Mouse (Mus musculus) cerebellum, adult 2 months (tissue): Measurements from ENCODE around the gene Zfp956.

Source experiments
- CTCF ChIP-seq: fragments of 200-500 bp; IDR thresholded peaks from 2 replicates; pipeline ENCODE4 v1.5.1; 2011; ENCODE audit warnings: low read depth, mild to moderate bottlenecking, control low read depth, low read length, moderate library complexity, borderline replicate concordance; ENCODE audit not compliant: insufficient read depth
- POLR2A ChIP-seq: fragments of 200-500 bp; IDR thresholded peaks from 2 replicates; pipeline ENCODE4 v1.6.1; 2011; ENCODE audit warnings: low read length, control low read depth, borderline replicate concordance; ENCODE audit not compliant: insufficient read depth

GRCm38 (mm10) chr6:47953191-47953726, at the start of gene Zfp956:
- TF ChIP-seq POLR2A (peak; percentile 87; the same call in 1 of the 2 replicates), CTCF (no peak)
